Mouse (Mus musculus) CH12.LX (cell line): Measurements from ENCODE around the gene Gm29666. TPM values are rescaled to one million over a fixed set of nuclear protein-coding genes. Genes with fewer than 3 reads are reported as not detected.

Experiments used
- DNase-seq: peaks from one replicate; pipeline ENCODE4 v3.0.0-alpha.2; 2013; ENCODE audit errors: extremely low read depth
- H3K27ac ChIP-seq: 2 replicates; pipeline ENCODE4 v1.5.1; 2012; ENCODE audit warnings: low read depth, mild to moderate bottlenecking, control low read depth, moderate library complexity; ENCODE audit not compliant: insufficient read depth
- H3K27me3 ChIP-seq: replicated peaks from 2 replicates; pipeline ENCODE3; 2012; ENCODE audit warnings: inconsistent platforms
- H3K36me3 ChIP-seq, 2 experiments: replicated peaks in 1 of 2; 2 replicates each; pipeline versions ENCODE3 to v1.6.1; 2012; ENCODE audit warnings: inconsistent platforms in 1 of 2, low read length in 1 of 2, mild to moderate bottlenecking in 1 of 2, mixed read lengths in 1 of 2, moderate library complexity in 1 of 2; ENCODE audit not compliant: control insufficient read depth in 1 of 2, insufficient read depth in 1 of 2
- H3K4me1 ChIP-seq, 2 experiments: 2 replicates each; pipeline ENCODE4 v1.6.1; 2012; ENCODE audit warnings: inconsistent platforms in 1 of 2, moderate library complexity in 1 of 2; ENCODE audit not compliant: insufficient read depth in 2 of 2, control insufficient read depth in 1 of 2
- H3K4me2 ChIP-seq: 2 replicates; pipeline ENCODE4 v1.6.1; 2012; ENCODE audit warnings: low read depth, mild to moderate bottlenecking, control low read depth; ENCODE audit not compliant: poor library complexity, insufficient read depth, severe bottlenecking
- H3K4me3 ChIP-seq, 3 experiments: fragments of 150-350 bp in 1 of 3; sonication (generic) in 1 of 3; replicated peaks in 1 of 3; 2 replicates each; pipeline versions ENCODE3 to v1.5.1; 2011 to 2012; ENCODE audit warnings: low read depth in 2 of 3, low read length in 2 of 3, mild to moderate bottlenecking in 2 of 3, moderate library complexity in 2 of 3, control low read depth in 1 of 3, improper control_type of control experiment in 1 of 3, inconsistent platforms in 1 of 3, mixed read lengths in 1 of 3; ENCODE audit not compliant: poor library complexity in 1 of 3
- H3K79me2 ChIP-seq: replicated peaks from 2 replicates; pipeline ENCODE4 v1.6.1; 2012; ENCODE audit warnings: mild to moderate bottlenecking, moderate library complexity; ENCODE audit not compliant: control insufficient read depth, poor library complexity, insufficient read depth, severe bottlenecking; ENCODE audit errors: extremely low read depth
- H3K9ac ChIP-seq: 2 replicates; pipeline ENCODE4 v1.6.1; 2012; ENCODE audit warnings: low read depth, mild to moderate bottlenecking, control low read depth, moderate library complexity; ENCODE audit not compliant: insufficient read depth
- H3K9me3 ChIP-seq: replicated peaks from 2 replicates; pipeline ENCODE3; 2012; ENCODE audit warnings: low read length, inconsistent platforms, mixed read lengths
- CHD1 ChIP-seq: IDR thresholded peaks from 2 replicates; pipeline ENCODE4 v1.6.1; 2012; ENCODE audit warnings: low read depth, low read length, improper control_type of control experiment, inconsistent platforms
- CTCF ChIP-seq, 2 experiments: IDR thresholded peaks in 1 of 2; conservative IDR thresholded peaks in 1 of 2; 2 replicates each; pipeline ENCODE4 v1.5.1; 2011 to 2012; ENCODE audit warnings: low read depth in 2 of 2, low read length in 2 of 2, improper control_type of control experiment in 1 of 2, inconsistent platforms in 1 of 2, mild to moderate bottlenecking in 1 of 2, moderate library complexity in 1 of 2
- EP300 ChIP-seq: IDR thresholded peaks from 2 replicates; pipeline ENCODE4 v1.6.1; 2011; ENCODE audit warnings: low read length, improper control_type of control experiment
- ETS1 ChIP-seq: conservative IDR thresholded peaks from 2 replicates; pipeline ENCODE4 v1.6.1; 2012; ENCODE audit warnings: low read depth, mild to moderate bottlenecking, inconsistent platforms, low read length, improper control_type of control experiment, moderate library complexity
- GABPA ChIP-seq: IDR thresholded peaks from 2 replicates; pipeline ENCODE4 v1.6.1; 2012; ENCODE audit warnings: low read depth, low read length, improper control_type of control experiment, inconsistent platforms; ENCODE audit not compliant: insufficient replicate concordance
- IRF4 ChIP-seq: IDR thresholded peaks from 2 replicates; pipeline ENCODE4 v1.6.1; 2014; ENCODE audit warnings: low read depth, mild to moderate bottlenecking, inconsistent platforms, low read length, improper control_type of control experiment
- JUN ChIP-seq: IDR thresholded peaks from 2 replicates; pipeline ENCODE4 v1.6.1; 2011; ENCODE audit warnings: low read depth, mild to moderate bottlenecking, low read length, improper control_type of control experiment, moderate library complexity; ENCODE audit not compliant: insufficient read depth
- KAT2A ChIP-seq: IDR thresholded peaks from 2 replicates; pipeline ENCODE4 v1.6.1; 2012; ENCODE audit warnings: low read length, improper control_type of control experiment, inconsistent platforms; ENCODE audit not compliant: insufficient replicate concordance
- MAZ ChIP-seq: IDR thresholded peaks from 2 replicates; pipeline ENCODE4 v1.6.1; 2012; ENCODE audit warnings: low read depth, mild to moderate bottlenecking, inconsistent platforms, low read length, improper control_type of control experiment, moderate library complexity
- MEF2A ChIP-seq: IDR thresholded peaks from 2 replicates; pipeline ENCODE4 v1.6.1; 2014; ENCODE audit warnings: low read depth, mild to moderate bottlenecking, inconsistent platforms, low read length, improper control_type of control experiment, borderline replicate concordance
- MXI1 ChIP-seq: IDR thresholded peaks from 2 replicates; pipeline ENCODE4 v1.6.1; 2011; ENCODE audit warnings: mild to moderate bottlenecking, low read depth, low read length, improper control_type of control experiment
- PAX5 ChIP-seq: IDR thresholded peaks from 2 replicates; pipeline ENCODE4 v1.6.1; 2012; ENCODE audit warnings: low read length, inconsistent platforms, mixed read lengths
- POLR2A ChIP-seq: IDR thresholded peaks from 2 replicates; pipeline ENCODE4 v1.6.1; 2011; ENCODE audit warnings: low read depth, mild to moderate bottlenecking, improper control_type of control experiment, low read length
- POLR2AphosphoS2 ChIP-seq: IDR thresholded peaks from 2 replicates; pipeline ENCODE4 v1.6.1; 2011; ENCODE audit warnings: low read depth, low read length, improper control_type of control experiment
- RAD21 ChIP-seq: IDR thresholded peaks from 2 replicates; pipeline ENCODE4 v1.6.1; 2011; ENCODE audit warnings: low read depth, mild to moderate bottlenecking, low read length, improper control_type of control experiment, moderate library complexity
- SIN3A ChIP-seq: IDR thresholded peaks from 2 replicates; pipeline ENCODE4 v1.6.1; 2012; ENCODE audit warnings: low read length, improper control_type of control experiment, inconsistent platforms
- USF1 ChIP-seq: IDR thresholded peaks from 2 replicates; pipeline ENCODE4 v1.6.1; 2014; ENCODE audit warnings: low read depth, mild to moderate bottlenecking, inconsistent platforms, low read length, improper control_type of control experiment
- ZC3H11A ChIP-seq: IDR thresholded peaks from 2 replicates; pipeline ENCODE4 v1.6.1; 2012; ENCODE audit warnings: low read depth, mild to moderate bottlenecking, inconsistent platforms, low read length, improper control_type of control experiment
- dilution Hi-C: fragments of 300-500 bp; cut with MboI; formaldehyde crosslinking; loops from 2 replicates; pipeline ENCODE4 v1.14.3; 2020; ENCODE audit warnings: low sequenced_read_pairs; ENCODE audit not compliant: extremely low pct_unique_long_range_greater_than_20kb, extremely low pct_ligation_motif_present
- in situ Hi-C: fragments of 300-500 bp; cut with MboI; formaldehyde crosslinking; loops from 3 replicates; pipeline ENCODE4 v1.14.3; 2019; ENCODE audit warnings: low sequenced_read_pairs, low pct_ligation_motif_present, low pct_unique_long_range_greater_than_20kb, mixed read lengths
- polyA plus RNA-seq: library from polyadenylated mRNA; unstranded; fragments of >175 nt; gene quantifications from 2 replicates; pipeline ENCODE4 v1.2.1, GENCODE M21; 2012; ENCODE audit warnings: low read depth; ENCODE audit not compliant: insufficient read length
- total RNA-seq, 2 experiments: library from RNA; depleted of rRNA; stranded (reverse); fragments of 300-350 nt in 1 of 2; fragments of >200 nt in 1 of 2; gene quantifications; 2 replicates each; pipeline ENCODE4 v1.2.3; 2012 to 2014

Gm29666 gene
- total and polyA plus RNA-seq, 3 experiments = 0.54 to 0.68 (median 0.64) TPM

DNA sequence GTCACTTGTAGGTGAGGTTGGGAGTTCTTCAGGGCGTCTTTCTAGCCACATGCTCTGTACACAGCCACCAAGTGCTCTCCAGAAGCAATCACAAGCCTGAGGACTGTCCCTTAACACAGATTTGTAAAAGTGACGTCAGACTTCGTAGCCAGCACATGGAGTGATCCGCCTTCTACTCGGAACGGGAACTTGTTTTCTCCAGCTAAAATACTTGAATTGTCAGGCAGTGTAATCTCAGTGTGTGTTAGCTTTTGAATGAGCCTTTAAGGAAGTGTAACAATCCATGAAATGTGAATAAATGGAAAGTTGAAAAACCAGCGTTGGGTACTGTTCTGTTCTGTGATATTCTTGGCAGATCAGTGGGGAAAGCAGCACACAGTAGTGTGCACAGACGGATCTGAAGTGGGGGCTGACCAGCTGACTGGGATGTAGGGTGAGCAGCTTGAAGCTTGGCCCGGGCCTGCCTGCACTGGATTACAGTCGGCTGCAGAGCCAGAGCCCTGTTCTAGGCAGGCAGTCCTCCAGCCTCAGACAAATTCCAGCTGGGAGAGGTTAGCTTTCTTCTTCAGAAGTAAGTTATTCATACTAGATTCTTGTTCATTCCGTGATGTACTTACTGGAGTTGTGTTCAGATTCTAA is 22.9 kb upstream of the Gm29666 start:
- no peak for DNase-seq
- Histone ChIP-seq H3K4me1 (no peaks in the 10 kb centered on the region; a peak in 1 of 4 replicates), H3K36me3 (peaks cover 43 to 69% of the 10 kb centered on the region in 2 experiments), H3K9ac (no peak overlapping the region), H3K4me3 (no peak overlapping the region), H3K27ac (no peak overlapping the region), H3K4me2 (no peak overlapping the region), H3K27me3 (no peaks in the 10 kb centered on the region), H3K79me2 (no peaks in the 10 kb centered on the region), H3K9me3 (no peaks in the 10 kb centered on the region)
- in situ Hi-C loops = no loop called here
- TF ChIP-seq MEF2A (no peak), POLR2A (no peak), PAX5 (no peak)
- dilution Hi-C loops = no loop called here

DNA sequence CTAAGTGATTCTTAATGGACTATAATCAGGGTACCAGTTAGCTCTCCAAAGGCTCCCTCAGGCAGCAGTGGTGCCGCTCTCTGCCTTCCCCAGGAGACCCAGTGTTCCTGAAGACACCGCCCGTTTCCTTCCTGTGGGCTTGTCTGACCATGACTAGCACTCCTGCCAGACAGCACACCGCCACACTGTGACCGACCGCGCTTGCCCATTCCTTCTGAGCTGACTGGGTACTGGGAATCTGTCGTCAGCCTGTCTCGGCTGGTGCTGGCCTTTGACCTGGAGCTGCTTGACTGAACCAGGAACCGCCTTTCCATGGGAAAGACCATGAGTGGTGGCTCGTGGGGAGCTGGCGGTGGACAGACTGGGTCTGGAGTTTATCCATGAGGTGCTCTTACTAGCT is 20.3 kb upstream of the Gm29666 start:
- no peak overlapping the region for H3K4me3 ChIP-seq
- H3K27me3 ChIP-seq = no peaks in the 10 kb centered on the region
- H3K4me2 ChIP-seq = no peak overlapping the region
- peaks cover 70 to 85% of the 10 kb centered on the region in 2 experiments for H3K36me3 ChIP-seq
- no peaks in the 10 kb centered on the region; the same call in 1 of the 2 replicates for H3K79me2 ChIP-seq
- TF ChIP-seq POLR2AphosphoS2 = no peak
- TF ChIP-seq MEF2A = no peak
- TF ChIP-seq JUN = no peak
- TF ChIP-seq ZC3H11A = no peak
- no peak for TF ChIP-seq MXI1
- no peak for TF ChIP-seq CTCF (conservative IDR thresholded peaks at IDR 0.05 in 1 of 2, IDR thresholded peaks at IDR 0.05 in 1 of 2; ENCODE audit: low read depth in 2 of 2, low read length in 2 of 2)
- no peak for TF ChIP-seq CHD1
- no peak for TF ChIP-seq MAZ
- TF ChIP-seq IRF4 = no peak
- TF ChIP-seq SIN3A = no peak
- no peak for TF ChIP-seq ETS1
- no peak for TF ChIP-seq USF1
- no peak for TF ChIP-seq GABPA
- TF ChIP-seq KAT2A = no peak
- TF ChIP-seq RAD21 = no peak
- TF ChIP-seq EP300 = no peak
- TF ChIP-seq, all 38 proteins: peak for 0
- in situ Hi-C loops = no loop called here
- Histone ChIP-seq H3K9ac (no peak overlapping the region), H3K4me1 (0 out of 4 replicates have a peak, but pooled peaks cover 0 to 2% of the 10 kb centered on the region in 2 experiments), H3K27ac (no peak overlapping the region), H3K9me3 (no peaks in the 10 kb centered on the region)
- dilution Hi-C loops = no loop called here
- DNase-seq = no peak
